Comparison of ENCODE assay signal across 13 mouse cellular contexts in the genomic region with DNA sequence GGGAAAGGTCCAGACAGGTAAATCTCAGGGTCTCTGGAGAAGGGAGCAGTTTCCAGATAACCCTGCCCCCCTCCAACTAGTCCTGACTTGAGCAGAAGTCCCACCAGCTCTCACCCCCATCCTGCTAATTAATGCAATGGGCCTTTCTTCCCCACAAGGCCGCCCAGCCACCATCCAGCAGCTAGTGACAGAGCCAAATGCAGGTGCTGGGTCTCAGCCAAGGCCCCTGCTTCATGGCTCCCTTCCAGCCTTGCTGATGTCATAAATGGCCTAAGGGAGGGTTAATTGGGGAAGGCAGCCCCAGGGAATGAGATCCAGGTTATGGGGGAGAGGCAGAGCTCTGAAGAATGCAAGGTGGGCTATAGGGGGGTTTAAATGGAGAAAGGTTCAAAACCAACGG. TPM values are rescaled to one million over a fixed set of nuclear protein-coding genes. Genes with fewer than 3 reads are reported as not detected.
DNase-seq lines count a peak whose midpoint lies in the region; ATAC-seq lines count a peak whose summit lies in the region.
"Had no signal": no experiment of that assay in that cellular context is flagged by ENCODE, and none has a peak within 500 bp of the region (broad histone marks: within the 10 kb centered on the region; RNA-seq: fewer than 3 reads in every experiment).

No protein-coding gene starts in this region.

- WGBS in forebrain, embryonic 14.5 days = 10% methylated on average over 2 of the region's 2 CpGs
- WGBS in midbrain, embryonic 13.5 days = 38% methylated on average over 2 of the region's 2 CpGs
- WGBS in kidney, embryonic 15.5 days = 69% methylated on average over 2 of the region's 2 CpGs

- no peaks in the 10 kb centered on the region for H3K9me3 ChIP-seq in forebrain, embryonic 14.5 days (replicated peaks; ENCODE audit: control insufficient read depth, low read length)
- no peaks in the 10 kb centered on the region for H3K9me3 ChIP-seq in midbrain, embryonic 13.5 days
- no peaks in the 10 kb centered on the region for H3K9me3 ChIP-seq in kidney, embryonic 15.5 days (replicated peaks)
- H3K9me3 ChIP-seq: stomach, embryonic 15.5 days had no signal

- H3K4me2 ChIP-seq in forebrain, embryonic 14.5 days (ENCODE audit: low read length) = peak overlapping the region; percentile 9; the same call in 1 of the 2 replicates
- H3K4me2 ChIP-seq in midbrain, embryonic 13.5 days (replicated peaks) = no peak overlapping the region
- H3K4me2 ChIP-seq in kidney, embryonic 15.5 days = no peak overlapping the region
- H3K4me2 ChIP-seq: heart, embryonic 11.5 days; stomach, embryonic 15.5 days had no signal

- H3K27me3 ChIP-seq in forebrain, embryonic 14.5 days (replicated peaks; ENCODE audit: control insufficient read depth, insufficient read depth, low read length) = peaks cover 5% of the 10 kb centered on the region; the same call in 1 of the 2 replicates
- H3K27me3 ChIP-seq in midbrain, embryonic 13.5 days = no peaks in the 10 kb centered on the region
- no peaks in the 10 kb centered on the region for H3K27me3 ChIP-seq in kidney, embryonic 15.5 days
- H3K27me3 ChIP-seq: stomach, embryonic 15.5 days had no signal

- H3K4me3 ChIP-seq in forebrain, embryonic 14.5 days (ENCODE audit: low read depth, low read length) = no peak overlapping the region
- no peak overlapping the region for H3K4me3 ChIP-seq in midbrain, embryonic 13.5 days (replicated peaks)
- H3K4me3 ChIP-seq in kidney, embryonic 15.5 days (replicated peaks) = no peak overlapping the region
- H3K4me3 ChIP-seq: stomach, embryonic 15.5 days had no signal

- no peak overlapping the region for H3K9ac ChIP-seq in forebrain, embryonic 14.5 days (ENCODE audit: low read length)
- no peak overlapping the region for H3K9ac ChIP-seq in midbrain, embryonic 13.5 days (replicated peaks)
- no peak overlapping the region for H3K9ac ChIP-seq in kidney, embryonic 15.5 days
- H3K9ac ChIP-seq: stomach, embryonic 15.5 days had no signal

- H3K27ac ChIP-seq in forebrain, embryonic 14.5 days (ENCODE audit: low read depth, low read length) = 0 out of 2 replicates have a peak overlapping the region, but pooled peaks have one; percentile 27
- H3K27ac ChIP-seq in midbrain, embryonic 13.5 days = peak overlapping the region; percentile 71
- no peak overlapping the region for H3K27ac ChIP-seq in kidney, embryonic 15.5 days
- H3K27ac ChIP-seq: stomach, embryonic 15.5 days had no signal

- peaks cover 29% of the 10 kb centered on the region for H3K4me1 ChIP-seq in forebrain, embryonic 14.5 days (ENCODE audit: control insufficient read depth, insufficient read depth, low read length)
- peaks cover 64% of the 10 kb centered on the region for H3K4me1 ChIP-seq in midbrain, embryonic 13.5 days (replicated peaks)
- H3K4me1 ChIP-seq in kidney, embryonic 15.5 days = 0 out of 2 replicates have a peak, but pooled peaks cover 2% of the 10 kb centered on the region
- H3K4me1 ChIP-seq: stomach, embryonic 15.5 days had no signal

- peaks cover 13% of the 10 kb centered on the region for H3K36me3 ChIP-seq in forebrain, embryonic 14.5 days (ENCODE audit: control insufficient read depth, insufficient read depth, low read length)
- peaks cover 20% of the 10 kb centered on the region for H3K36me3 ChIP-seq in midbrain, embryonic 13.5 days
- H3K36me3 ChIP-seq in kidney, embryonic 15.5 days = no peaks in the 10 kb centered on the region
- H3K36me3 ChIP-seq: stomach, embryonic 15.5 days had no signal

- peak; percentile 12 for DNase-seq in kidney, postnatal 14 days
- no peak for DNase-seq in kidney, postnatal 36 days
- peak; percentile 84 for DNase-seq in adrenal gland, postnatal 10 days
- peak; percentile 84 for DNase-seq in forebrain, embryonic 14.5 days (ENCODE audit: low spot score)
- no peak for DNase-seq in urinary bladder, postnatal 25 days (ENCODE audit: low spot score)
- DNase-seq: cerebellum, postnatal 36 days; lung, adult 18-20 months; right cerebral cortex, postnatal 4 days had no signal

- peak; percentile 66 for ATAC-seq in forebrain, embryonic 14.5 days
- ATAC-seq in midbrain, embryonic 13.5 days = peak; percentile 40; the same call in 1 of the 2 replicates
- no peak for ATAC-seq in kidney, embryonic 15.5 days (replicated peaks; ENCODE audit: low FRiP score)
- ATAC-seq: inflammation-experienced regulatory T-cells, adult 6 months had no signal

RNA-seq across cellular contexts. Expression of gene Lmo1, which starts 32.4 kb away (rescaled TPM):
- 10 to 100 TPM in 1 of 2 experiments, 1 to 10 TPM in 1; 8.1 to 12.5 TPM for total RNA-seq in adrenal gland, postnatal 10 days (2021)
- 72.2 and 72.5 TPM in 2 replicates for polyA plus RNA-seq in forebrain, embryonic 14.5 days (2014; fragmentation: Nextera tagmentation; extraction: Ambion mirVana)
- 95.3 and 121 TPM in 2 replicates for polyA plus RNA-seq in midbrain, embryonic 13.5 days (2015; fragmentation: Nextera tagmentation; extraction: Ambion mirVana)
- polyA plus RNA-seq in kidney, embryonic 15.5 days (2015; fragmentation: Nextera tagmentation; extraction: Ambion mirVana) = 8.9 and 9.0 TPM in 2 replicates
- polyA plus RNA-seq: inflammation-experienced regulatory T-cells, adult 6 months had no signal

RNA-seq across cellular contexts. Expression of gene Ric3, which starts 59.4 kb away (rescaled TPM):
- 10 to 100 TPM; 15.2 to 15.4 TPM for total RNA-seq in adrenal gland, postnatal 10 days (2021)
- polyA plus RNA-seq in forebrain, embryonic 14.5 days (2014; fragmentation: Nextera tagmentation; extraction: Ambion mirVana) = 27.2 and 29.1 TPM in 2 replicates
- polyA plus RNA-seq in midbrain, embryonic 13.5 days (2015; fragmentation: Nextera tagmentation; extraction: Ambion mirVana) = 30.6 and 34.0 TPM in 2 replicates
- polyA plus RNA-seq in kidney, embryonic 15.5 days (2015; fragmentation: Nextera tagmentation; extraction: Ambion mirVana) = 1.7 and 2.1 TPM in 2 replicates
- polyA plus RNA-seq: inflammation-experienced regulatory T-cells, adult 6 months had no signal

Comparison
In these comparisons a context has a peak if more than half of its experiments do, and no peak if none do; other contexts are left out.
1. DNase-seq: peak in kidney, postnatal 14 days (single experiment), adrenal gland, postnatal 10 days (single experiment) and forebrain, embryonic 14.5 days (single experiment); none in kidney, postnatal 36 days (0 of 2) and urinary bladder, postnatal 25 days (single experiment).